Mouse (Mus musculus): Measurements from ENCODE around the gene Anks6.

DNA sequence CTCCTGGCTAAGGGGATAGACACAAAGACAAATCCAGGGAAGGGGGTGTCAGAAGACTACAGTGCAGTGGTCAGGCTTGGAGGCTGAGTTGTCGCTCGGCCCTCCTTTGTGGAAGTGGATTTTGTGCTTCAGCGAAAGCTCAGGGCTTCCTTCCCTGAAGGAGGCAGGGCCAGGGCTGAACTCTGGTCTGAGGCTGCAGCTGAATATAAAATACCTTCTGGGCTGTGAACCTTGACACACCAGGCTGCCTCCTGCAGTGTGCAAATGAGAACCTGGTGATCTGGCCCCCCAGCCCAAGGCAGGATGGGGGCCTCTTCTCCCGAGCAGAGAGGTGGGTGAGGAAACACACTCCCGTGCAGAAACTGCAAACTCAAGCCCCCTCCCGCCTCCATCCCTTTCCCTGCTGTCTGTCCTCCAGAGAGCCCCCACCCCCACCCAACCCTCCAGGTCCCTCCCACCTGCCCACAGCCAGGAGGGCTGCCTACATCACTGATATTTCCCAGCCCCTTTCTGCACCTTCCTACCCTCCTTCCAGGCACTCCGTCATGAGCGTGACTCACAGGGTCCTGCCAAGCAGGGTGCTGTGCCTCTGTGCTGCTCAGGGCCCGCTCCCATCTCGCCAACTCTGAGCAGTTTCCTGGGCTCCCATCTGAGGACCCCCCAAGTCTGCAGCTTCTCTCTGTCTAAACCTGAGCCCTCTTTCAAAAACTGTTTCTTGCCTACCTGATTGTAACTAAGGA, 6.4 kb downstream of the Anks6 start:
- TF ChIP-seq MAFK (IDR thresholded peaks at IDR 0.05; ENCODE audit: insufficient read depth, low read depth, low read length), result no peak
- TF ChIP-seq ZC3H11A (IDR thresholded peaks at IDR 0.05; ENCODE audit: borderline replicate concordance, low read depth, low read length), result no peak
- TF ChIP-seq CHD2 (IDR thresholded peaks at IDR 0.05; ENCODE audit: low read depth, low read length), result no peak
- no peak for TF ChIP-seq ZNF384 (IDR thresholded peaks at IDR 0.05; ENCODE audit: low read depth, low read length)

All from ES-E14 (cell line).